Mouse (Mus musculus): ENCODE results near the gene Asic2.

Asic2 gene

DNA sequence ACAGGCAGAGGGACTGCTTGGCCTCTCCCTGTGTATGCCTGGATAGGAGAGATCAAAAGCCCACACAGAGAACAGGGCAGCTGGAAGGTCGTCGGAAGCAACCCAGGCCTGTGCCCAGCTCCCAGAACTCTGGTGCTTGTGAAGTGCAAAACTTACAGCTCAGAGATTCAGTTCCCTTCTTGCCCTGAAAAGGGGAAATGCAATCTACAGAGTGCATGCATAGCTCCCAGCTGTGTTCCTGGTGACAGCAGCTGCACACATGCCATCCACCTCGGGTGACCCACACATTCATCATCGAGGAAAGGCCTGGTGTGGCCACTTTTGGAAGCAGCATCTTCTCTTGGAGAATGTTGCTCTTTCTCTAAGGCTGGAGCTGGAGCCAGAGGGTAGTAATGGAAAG is 13.9 kb downstream of the Asic2 start:
- DNase-seq (ENCODE audit: low spot score) = no peak

- DNase-seq (ENCODE audit: low spot score) = no peak
Observed at GRCm38 (mm10) chr11:81948021-81948420, 20.2 kb downstream of the Asic2 start.

DNA sequence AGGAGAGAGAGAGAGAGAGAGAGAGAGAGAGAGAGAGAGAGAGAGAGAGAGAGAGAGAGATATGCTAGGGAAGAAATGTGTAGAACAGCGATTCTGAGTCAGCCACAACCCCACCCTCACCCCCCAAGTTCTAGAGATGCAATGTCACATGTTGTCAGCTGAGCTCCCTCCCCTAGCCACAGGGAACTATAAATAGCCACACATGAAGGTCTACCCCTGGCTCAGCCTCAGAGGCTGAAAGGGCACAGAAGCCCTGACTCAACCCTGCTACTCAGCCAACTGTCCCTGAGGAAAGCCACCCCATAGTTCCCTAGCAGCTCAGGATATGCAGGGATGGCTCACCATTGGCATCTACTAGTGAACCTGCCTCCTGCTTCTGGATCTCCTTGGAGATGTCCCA is 26.1 kb downstream of the Asic2 start:
- DNase-seq (ENCODE audit: low spot score) = no peak

GRCm38 (mm10) chr11:81940988-81941387 is 27.3 kb downstream of the Asic2 start:
- no peak for DNase-seq (ENCODE audit: low spot score)

- DNase-seq (ENCODE audit: low spot score) = no peak
Observed at GRCm38 (mm10) chr11:81937516-81937915, 30.7 kb downstream of the Asic2 start.

- DNase-seq (ENCODE audit: low spot score) = no peak
Observed at GRCm38 (mm10) chr11:81926393-81926792, 41.9 kb downstream of the Asic2 start.

GRCm38 (mm10) chr11:81923626-81924025 is 44.6 kb downstream of the Asic2 start:
- no peak for DNase-seq (ENCODE audit: low spot score)

- DNase-seq (ENCODE audit: low spot score) = no peak
Observed at GRCm38 (mm10) chr11:81923096-81923495, 45.2 kb downstream of the Asic2 start.

GRCm38 (mm10) chr11:81915501-81915900 is 52.8 kb downstream of the Asic2 start:
- no peak for DNase-seq (ENCODE audit: low spot score)

GRCm38 (mm10) chr11:81913071-81913470 is 55.2 kb downstream of the Asic2 start:
- DNase-seq (ENCODE audit: low spot score) = no peak

- DNase-seq (ENCODE audit: low spot score) = no peak
Observed at GRCm38 (mm10) chr11:81909397-81909894, 58.8 kb downstream of the Asic2 start.

GRCm38 (mm10) chr11:81908760-81909159 is 59.5 kb downstream of the Asic2 start:
- no peak for DNase-seq (ENCODE audit: low spot score)

- no peak for DNase-seq (ENCODE audit: low spot score)
Observed at GRCm38 (mm10) chr11:81902318-81902717, 65.9 kb downstream of the Asic2 start.

DNA sequence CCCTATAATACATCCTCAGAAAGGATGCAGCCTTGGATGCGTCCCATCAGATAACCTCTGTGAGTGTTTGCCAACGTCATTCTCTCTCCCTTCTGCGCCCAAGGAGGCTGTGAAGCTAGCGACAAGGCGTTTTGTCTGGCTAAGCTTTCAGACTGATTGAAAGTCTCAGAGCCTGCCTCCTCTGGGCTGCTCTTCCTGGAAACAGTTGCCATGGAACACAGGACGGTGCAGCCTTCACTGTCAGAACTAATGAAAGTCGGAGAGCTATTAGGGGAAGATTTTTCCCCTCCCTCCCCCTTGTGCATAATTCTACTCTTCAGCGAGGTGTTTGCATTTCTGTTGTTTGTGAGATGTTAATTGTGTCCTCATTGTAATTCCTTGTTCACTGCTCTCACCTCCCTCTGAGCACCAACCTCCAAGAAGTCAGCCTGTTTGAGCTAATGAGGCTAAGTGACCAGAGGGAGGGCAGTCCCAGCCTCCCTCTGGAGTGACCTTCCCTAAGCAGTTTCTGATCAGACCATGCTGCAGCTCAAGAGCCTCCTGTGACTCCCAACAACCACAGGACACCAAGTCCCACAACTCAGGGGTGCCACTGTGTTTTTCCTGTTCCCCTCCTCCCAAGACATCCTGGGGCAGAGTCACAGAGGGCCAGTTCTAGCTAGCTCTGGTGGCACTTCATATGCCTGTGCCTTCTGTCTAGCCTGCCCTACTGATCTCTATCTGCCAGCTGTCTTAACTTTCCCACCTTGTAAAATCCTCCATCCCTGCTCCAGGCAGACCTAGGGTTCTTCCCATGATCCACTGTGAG is 70.5 kb downstream of the Asic2 start:
- no peak for DNase-seq (ENCODE audit: low spot score)

GRCm38 (mm10) chr11:81896511-81896910 is 71.7 kb downstream of the Asic2 start:
- no peak for DNase-seq (ENCODE audit: low spot score)

DNA sequence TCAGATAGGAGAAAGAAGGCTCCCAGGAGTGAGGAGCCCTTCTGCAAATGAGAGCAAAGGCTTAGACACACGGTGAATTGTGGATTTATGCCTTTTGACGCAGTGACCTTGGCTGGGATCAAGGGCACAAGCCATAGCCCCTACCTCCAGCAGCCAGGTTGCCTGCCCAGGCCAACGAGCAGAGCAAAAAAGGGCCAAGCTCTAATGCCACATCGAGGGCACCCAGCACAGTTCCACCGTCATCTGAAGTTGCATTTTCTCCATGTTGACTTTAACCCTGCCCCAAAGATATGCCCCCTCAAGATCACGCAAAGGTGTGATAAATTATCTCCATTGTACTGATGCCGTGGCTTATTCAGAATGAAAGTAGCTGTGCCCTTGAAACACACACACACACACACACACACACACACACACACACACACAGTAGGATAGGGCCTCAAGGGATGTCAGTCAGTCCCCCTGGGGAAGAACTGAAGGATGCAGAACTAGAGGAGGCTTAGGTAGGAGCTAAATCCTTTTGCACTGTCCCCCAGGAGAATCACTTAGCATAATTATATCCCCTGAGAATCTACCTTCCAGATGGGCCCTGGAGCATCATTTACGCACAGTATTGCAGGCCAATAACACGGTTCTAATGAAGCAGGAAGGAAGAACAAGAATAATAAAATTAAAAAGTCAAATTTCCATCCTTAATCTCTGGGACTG is 96.6 kb downstream of the Asic2 start:
- no peak for DNase-seq (ENCODE audit: low spot score)

DNA sequence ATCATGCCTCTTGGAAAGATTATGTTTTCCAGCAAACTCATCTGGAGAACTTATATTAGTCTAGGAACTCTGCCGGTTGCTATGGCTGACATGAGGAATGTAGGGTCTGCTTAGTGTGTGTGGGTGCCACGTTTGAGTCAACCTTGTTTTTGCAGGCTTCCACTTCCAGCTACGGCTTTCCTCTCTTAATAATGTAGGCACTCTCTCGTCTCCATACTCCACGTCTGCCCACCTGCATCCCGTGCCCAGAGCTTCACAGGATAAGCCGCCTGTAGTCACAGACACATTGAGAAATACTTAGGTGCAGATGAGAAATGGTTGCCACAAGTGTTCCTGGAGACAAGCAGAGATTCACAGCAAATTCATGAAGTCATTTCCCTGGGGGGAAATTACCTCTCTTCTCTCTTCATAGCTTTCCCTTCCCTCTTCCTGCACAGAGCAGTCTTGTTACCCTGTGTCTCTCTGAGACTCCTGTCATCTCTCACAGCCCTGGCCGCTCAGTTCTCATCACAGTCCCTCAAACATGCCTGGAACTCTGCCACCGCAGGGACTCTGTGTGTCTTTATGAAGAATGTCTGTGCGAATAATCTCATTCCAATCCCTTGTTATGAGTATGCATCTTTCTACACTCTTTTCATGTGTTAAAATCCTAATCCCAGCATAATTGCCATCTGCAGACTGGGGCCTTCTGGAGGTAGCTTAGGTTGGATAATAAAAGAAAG is 102.4 kb downstream of the Asic2 start:
- DNase-seq (ENCODE audit: low spot score) = no peak

GRCm38 (mm10) chr11:81860250-81860972 is 107.8 kb downstream of the Asic2 start, which contains the start of gene 5530401A14Rik:
Gene 5530401A14Rik, plus strand, starts transcription at chr11:81860673.
- no peak for DNase-seq (ENCODE audit: low spot score)

DNA sequence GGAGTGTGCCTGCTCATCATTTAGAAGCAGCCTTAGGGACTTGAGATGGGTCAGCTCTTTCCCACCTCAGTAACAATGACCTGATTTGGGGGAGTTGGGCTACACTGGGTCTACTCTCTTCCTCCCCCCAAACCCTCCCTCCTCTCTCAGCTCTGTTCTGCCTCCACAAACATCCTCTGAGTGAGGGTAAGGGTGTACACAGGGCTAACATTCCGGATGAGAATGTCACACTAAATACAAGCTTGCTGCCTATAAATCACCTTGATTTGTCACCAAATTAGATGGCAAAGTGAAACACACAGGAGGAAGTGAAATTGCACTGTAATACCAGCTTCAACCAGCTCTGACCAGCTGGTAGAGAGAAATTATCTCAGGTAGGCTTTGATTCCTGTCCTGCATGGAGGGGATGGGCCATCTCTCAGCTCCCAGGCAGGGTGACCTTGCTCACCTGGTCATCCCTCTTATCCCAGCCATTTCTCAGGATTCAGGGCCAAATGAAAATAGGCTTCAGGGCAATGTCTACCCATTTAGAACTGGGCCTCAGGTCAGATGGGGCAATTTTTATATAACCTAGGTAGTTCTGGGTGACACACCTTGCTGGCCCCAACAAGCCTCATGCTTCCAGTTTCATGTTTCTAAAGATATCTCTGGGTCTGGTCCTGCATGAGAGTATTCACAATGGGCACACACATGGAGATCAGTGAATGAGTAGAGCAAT is 120.3 kb downstream of the Asic2 start:
- no peak for DNase-seq (ENCODE audit: low spot score)

DNA sequence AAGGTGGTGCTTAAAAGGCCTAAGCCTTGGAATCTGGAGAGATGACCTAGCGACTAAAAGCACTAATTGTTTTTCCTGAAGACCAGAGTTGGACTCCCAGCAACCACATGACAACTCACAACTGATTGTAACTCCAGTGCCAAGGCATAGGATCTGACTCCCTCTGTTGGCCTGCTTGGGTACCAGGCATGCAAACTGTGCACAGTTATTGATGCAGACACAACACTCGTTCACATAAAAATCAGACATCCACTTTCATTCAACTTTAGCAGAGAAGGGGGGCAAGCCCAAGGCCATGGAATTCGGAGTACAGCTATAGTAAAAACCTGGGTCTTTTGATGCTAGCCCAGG is 122.6 kb downstream of the Asic2 start:
- no peak for DNase-seq (ENCODE audit: low spot score)

DNA sequence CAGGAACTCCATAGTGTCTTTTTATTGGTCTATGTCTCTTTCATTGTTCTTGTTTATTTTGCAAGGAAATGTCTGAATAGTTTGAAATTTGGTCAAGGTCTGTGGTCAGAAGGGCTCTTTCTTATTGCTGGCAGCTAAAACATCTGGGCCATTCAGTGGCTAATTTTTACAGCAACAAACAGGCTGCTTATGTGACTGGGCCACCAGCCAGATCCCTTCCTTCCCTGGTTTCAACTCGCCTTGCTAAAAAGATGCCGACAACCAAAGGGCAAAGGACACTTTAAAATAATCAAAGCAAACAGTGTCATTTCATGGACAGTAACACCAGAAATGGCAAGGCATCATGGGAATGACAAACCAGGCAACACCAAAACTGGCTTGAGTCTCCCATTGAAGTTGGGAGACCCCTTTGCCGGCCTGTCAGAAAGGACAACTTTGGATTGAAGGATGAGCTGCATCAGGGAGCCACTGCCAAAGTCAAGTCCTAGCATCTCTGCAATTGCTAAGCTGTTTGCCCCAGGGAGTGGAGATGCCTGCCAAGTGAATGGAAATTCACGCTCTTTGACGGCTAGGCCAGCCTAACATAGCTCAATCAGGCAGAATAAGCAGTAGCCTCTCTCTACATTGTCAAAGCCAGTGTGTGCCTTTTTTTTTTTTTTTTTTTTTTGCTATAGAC is 123.1 kb downstream of the Asic2 start:
- DNase-seq (ENCODE audit: low spot score) = no peak

Measured in ovary, postnatal 14 days (tissue).